Mouse (Mus musculus) limb, embryonic 10.5 days (tissue): Measurements from ENCODE around the gene Fbxl14. TPM values are rescaled to one million over a fixed set of nuclear protein-coding genes. Genes with fewer than 3 reads are reported as not detected.

Source experiments
- DNase-seq: peaks from one replicate; pipeline ENCODE4 v3.0.0-alpha.2; 2017; ENCODE audit warnings: low spot score
- H3K27ac ChIP-seq: fragments of 300-500 bp; sonication (generic); 2 replicates; pipeline ENCODE4 v1.5.1; 2016; ENCODE audit warnings: mild to moderate bottlenecking
- H3K27me3 ChIP-seq: fragments of 300-500 bp; sonication (generic); 2 replicates; pipeline ENCODE4 v1.6.1; 2016; ENCODE audit warnings: low read depth, mild to moderate bottlenecking; ENCODE audit not compliant: poor library complexity, severe bottlenecking
- H3K36me3 ChIP-seq: fragments of 300-500 bp; sonication (generic); 2 replicates; pipeline ENCODE4 v1.6.1; 2016; ENCODE audit warnings: mild to moderate bottlenecking, moderate library complexity
- H3K4me1 ChIP-seq: fragments of 300-500 bp; sonication (generic); 2 replicates; pipeline ENCODE4 v1.6.1; 2016
- H3K4me3 ChIP-seq: fragments of 300-500 bp; sonication (generic); 2 replicates; pipeline ENCODE4 v1.5.1; 2016; ENCODE audit warnings: mild to moderate bottlenecking, moderate library complexity
- H3K9me3 ChIP-seq: fragments of 300-500 bp; sonication (generic); replicated peaks from 2 replicates; pipeline ENCODE4 v1.6.1; 2016; ENCODE audit warnings: mild to moderate bottlenecking
- WGBS: fragments of 180-500 bp; shearing (Covaris S2); methylation state at CpG from one replicate; pipeline ENCODE4 v1.1.7; 2016; 5-methylcytosine and 5-hydroxymethylcytosine counted together
- polyA plus RNA-seq: library from polyadenylated mRNA; unstranded; fragments of >200 nt; fragmentation: Nextera tagmentation; extraction: Ambion mirVana; gene quantifications from 2 replicates; pipeline ENCODE4 v1.2.1, GENCODE M21; 2016

Fbxl14 gene
- polyA plus RNA-seq, 1 experiment from 2014 or later: 3.5 TPM

DNA sequence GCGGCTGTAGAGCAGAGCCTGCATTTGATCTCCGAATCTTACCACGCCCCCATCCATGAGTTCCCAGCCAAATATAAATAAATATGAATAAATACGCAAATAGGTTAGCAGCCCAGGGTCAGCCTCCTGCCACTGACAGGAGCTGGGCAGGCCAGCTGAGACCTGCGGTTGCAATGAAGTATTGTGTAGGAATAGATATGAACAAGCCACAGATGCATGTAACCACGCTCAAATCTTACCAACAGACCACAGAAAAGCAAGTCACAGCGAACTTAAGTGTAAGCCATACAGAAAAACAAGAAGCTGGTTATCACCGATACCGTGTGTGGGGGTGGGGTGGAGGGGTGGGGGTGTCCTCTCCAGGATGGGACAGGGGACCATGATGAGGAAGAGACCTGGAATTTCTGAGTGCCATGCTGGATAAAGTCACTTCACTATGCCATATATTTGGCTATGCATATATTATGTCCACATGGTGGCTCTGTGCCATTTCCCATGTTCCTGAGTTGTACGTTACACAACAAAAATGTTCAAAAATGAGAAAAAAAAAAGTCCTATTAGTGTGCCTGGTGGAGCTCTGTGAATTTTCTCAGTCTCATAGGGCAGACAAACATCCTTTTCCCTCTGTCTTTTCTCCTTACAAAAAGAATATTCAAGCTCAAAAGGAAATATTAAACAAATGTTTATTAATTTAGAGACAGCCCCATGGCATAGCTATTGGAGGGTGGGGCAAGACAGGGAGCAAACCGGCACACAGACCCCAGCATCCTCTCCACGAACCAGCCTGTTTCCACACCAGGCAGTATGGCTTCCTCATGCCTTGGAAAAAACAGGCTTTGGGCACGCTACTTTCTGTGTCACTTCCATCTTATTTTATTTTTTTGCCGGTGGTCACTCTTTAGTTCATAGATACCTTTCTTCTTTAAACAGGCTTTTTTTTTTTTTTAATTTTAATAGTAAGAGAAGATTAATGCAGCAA is 28.2 kb upstream of the Fbxl14 start:
- whole genome bisulfite sequencing: 30% methylated on average over 14 of the region's 14 CpGs
- DNase-seq: no peak
- Histone ChIP-seq H3K4me3 (peak overlapping the region; percentile 50), H3K27me3 (peaks cover 18% of the 10 kb centered on the region), H3K9me3 (no peaks in the 10 kb centered on the region), H3K4me1 (peaks cover 53% of the 10 kb centered on the region), H3K27ac (no peak overlapping the region; the same call in 1 of the 2 replicates), H3K36me3 (0 out of 2 replicates have a peak, but pooled peaks cover 3% of the 10 kb centered on the region)

DNA sequence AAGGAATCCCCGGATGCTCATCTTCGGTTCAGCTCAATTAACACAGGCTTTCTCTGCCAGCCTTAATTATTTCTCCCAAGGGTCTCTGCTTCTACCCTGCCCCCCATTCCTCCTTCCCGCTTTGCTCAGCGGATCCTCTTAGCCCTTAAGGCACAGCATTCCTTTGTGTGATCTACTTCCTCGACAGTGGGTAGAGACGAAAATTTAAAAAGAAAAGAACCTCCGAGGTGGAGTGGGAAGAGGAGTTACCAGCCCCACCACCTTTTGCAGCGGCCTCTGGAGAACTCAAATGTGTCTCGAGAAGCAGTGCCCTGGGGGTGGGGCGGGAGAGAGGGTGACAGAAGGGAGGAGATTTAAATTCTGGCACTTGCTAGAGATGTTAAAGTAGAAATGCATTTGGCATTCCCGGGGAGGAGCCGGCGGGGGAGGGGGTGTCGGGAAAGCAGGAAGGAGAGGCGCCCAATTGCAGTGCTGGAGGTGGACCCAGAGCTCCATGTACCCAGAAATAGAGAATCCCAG is 27.4 kb upstream of the Fbxl14 start:
- no peaks in the 10 kb centered on the region for H3K9me3 ChIP-seq
- peak; percentile 65 for DNase-seq
- peak overlapping the region; percentile 79 for H3K27ac ChIP-seq
- under 1% methylated on average over 15 of the region's 15 CpGs for WGBS
- H3K27me3 ChIP-seq: peaks cover 18% of the 10 kb centered on the region
- peak overlapping the region; percentile 50 for H3K4me3 ChIP-seq
- peaks cover 53% of the 10 kb centered on the region for H3K4me1 ChIP-seq
- no peaks in the 10 kb centered on the region for H3K36me3 ChIP-seq

DNA sequence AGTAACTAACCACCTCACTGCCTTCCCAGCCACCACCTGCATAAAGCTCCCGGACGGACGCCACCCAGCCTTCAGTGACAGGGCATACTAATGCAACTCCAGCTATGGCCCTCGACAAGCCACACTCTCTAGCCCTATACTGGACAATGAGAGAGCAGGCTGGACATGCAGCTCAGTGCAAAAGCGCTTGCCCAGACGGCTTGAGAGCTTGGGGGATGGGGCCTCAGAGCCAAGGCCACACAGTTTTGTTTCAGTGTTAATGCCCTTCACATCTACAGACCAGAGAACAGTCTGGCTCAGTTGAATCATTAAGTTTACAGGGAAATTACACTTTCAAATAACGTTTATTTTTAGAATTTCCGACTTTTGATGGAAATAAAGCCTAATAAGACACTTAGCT is 21.3 kb upstream of the Fbxl14 start:
- H3K9me3 ChIP-seq: no peaks in the 10 kb centered on the region

DNA sequence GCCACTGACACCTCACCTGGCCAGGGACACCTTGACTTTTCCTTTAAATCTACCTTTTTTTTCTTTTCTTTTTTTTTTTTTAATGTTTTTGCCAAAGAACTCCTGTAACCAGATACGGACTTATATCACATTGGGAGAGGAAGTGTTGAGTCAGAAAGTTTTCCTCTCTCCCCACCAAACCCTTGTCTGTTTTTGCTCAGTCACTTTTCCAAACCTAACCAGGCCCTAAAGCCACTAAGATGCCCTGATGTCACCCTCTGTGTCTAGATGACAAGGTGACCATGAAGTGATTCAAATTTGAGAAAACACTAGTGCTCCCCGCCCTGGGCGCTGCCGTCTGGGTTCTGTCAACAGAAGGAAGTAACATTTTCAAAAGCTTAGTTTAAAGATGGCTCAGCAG is 20.4 kb upstream of the Fbxl14 start:
- Histone ChIP-seq H3K27me3 (no peaks in the 10 kb centered on the region), H3K9me3 (no peaks in the 10 kb centered on the region), H3K27ac (no peak overlapping the region), H3K4me1 (peaks cover 11% of the 10 kb centered on the region), H3K36me3 (0 out of 2 replicates have a peak, but pooled peaks cover 3% of the 10 kb centered on the region), H3K4me3 (no peak overlapping the region)
- 80% methylated on average over 4 of the region's 4 CpGs for WGBS
- no peak for DNase-seq

More for the DNA sequence above, 21.3 kb upstream of the Fbxl14 start:
- Histone ChIP-seq H3K4me1 (peaks cover 11% of the 10 kb centered on the region), H3K36me3 (0 out of 2 replicates have a peak, but pooled peaks cover 1% of the 10 kb centered on the region), H3K4me3 (no peak overlapping the region), H3K27me3 (no peaks in the 10 kb centered on the region), H3K27ac (no peak overlapping the region)
- 68% methylated on average over 8 of the region's 8 CpGs for WGBS
- DNase-seq: no peak

DNA sequence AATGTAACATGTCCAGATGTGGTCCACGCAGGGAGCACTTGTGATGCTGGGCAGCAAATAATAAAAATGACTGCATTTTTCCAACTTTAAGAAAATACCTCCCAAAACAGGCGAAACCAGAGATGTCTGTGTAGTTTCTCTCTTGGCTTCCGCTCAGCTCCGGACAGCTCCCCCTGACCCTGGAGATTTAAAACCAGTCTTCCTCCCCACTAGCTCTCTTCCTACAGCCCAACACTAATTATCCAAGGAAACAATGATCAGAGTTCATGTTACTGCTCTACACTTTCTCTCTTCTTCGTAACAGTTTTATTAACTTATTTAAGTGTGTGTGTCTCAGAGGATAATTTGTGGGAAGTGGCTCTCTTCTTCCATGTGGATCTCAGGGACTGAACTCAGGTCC is 19.1 kb upstream of the Fbxl14 start:
- Histone ChIP-seq H3K4me3 (no peak overlapping the region), H3K4me1 (peaks cover 5% of the 10 kb centered on the region; the same call in 1 of the 2 replicates), H3K27ac (no peak overlapping the region), H3K9me3 (no peaks in the 10 kb centered on the region), H3K36me3 (0 out of 2 replicates have a peak, but pooled peaks cover 3% of the 10 kb centered on the region), H3K27me3 (no peaks in the 10 kb centered on the region)
- 80% methylated on average over 5 of the region's 5 CpGs for WGBS
- no peak for DNase-seq

DNA sequence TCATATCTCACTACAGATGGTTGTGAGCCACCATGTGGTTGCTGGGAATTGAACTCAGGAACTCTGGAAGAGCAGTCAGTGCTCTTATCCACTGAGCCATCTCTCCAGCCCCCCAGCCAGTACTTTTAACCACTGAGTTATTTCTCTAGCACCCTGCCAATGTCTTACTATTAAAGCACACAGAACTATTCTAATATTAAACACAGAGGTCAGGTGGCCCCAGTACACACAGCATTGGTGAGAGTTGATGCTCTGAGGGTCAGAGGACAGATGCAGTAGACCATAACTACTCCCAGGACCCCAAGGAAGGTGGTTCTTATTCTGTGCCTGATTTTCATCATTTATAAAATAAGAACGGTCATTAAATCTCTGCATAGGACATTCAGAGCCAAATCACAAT is 13.3 kb upstream of the Fbxl14 start:
- H3K27ac ChIP-seq: no peak overlapping the region
- no peak overlapping the region for H3K4me3 ChIP-seq
- WGBS: 95% methylated on average over 1 of the region's 1 CpGs
- H3K27me3 ChIP-seq: no peaks in the 10 kb centered on the region
- H3K36me3 ChIP-seq: 0 out of 2 replicates have a peak, but pooled peaks cover 3% of the 10 kb centered on the region
- no peaks in the 10 kb centered on the region for H3K9me3 ChIP-seq
- DNase-seq: no peak
- peaks cover 10% of the 10 kb centered on the region for H3K4me1 ChIP-seq

DNA sequence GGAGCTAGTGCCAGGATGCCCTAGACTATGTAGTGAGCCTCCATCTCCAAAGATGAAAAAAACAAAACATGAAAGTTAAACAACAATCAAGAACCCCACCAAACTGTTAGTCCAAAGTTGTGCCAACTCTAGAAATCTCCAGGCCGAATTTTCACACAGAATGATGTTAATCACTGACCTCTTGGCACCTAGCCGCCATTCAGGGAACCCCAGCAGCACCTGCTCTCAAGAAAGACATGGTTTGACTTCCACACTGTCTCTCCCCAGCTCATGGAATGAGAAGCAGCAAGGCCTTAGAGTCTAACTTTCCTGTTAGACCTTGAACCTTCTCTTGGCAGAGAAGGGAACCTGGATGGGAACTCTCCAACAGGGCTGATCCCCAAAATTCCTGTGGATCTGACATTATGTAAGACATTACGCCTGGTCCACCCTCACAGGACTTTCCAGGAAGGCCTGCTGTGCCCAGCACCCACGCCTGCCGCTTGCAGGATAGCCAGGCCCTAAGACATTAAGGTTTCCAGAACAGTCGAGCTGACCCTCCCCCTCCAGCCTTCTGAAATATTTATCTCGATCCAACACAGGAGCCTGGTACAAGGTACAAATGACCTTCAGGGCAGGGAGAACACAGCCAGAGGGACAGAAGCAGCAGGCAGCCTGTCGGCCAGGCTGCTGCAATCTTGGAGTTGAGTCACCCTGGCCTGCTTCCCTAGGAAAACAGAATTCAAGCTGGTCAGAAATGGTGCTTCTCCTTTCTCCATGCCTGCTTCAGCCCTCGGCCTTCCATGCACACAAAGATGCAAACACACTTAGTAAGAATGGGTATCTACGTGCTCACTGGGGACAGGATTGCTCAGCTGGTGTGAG is 12.3 kb upstream of the Fbxl14 start:
- H3K27ac ChIP-seq: peak overlapping the region; percentile 27; the same call in 1 of the 2 replicates
- H3K36me3 ChIP-seq: 0 out of 2 replicates have a peak, but pooled peaks cover 3% of the 10 kb centered on the region
- no peak overlapping the region for H3K4me3 ChIP-seq
- WGBS: 67% methylated on average over 10 of the region's 10 CpGs
- no peaks in the 10 kb centered on the region for H3K9me3 ChIP-seq
- H3K4me1 ChIP-seq: peaks cover 10% of the 10 kb centered on the region
- H3K27me3 ChIP-seq: no peaks in the 10 kb centered on the region
- DNase-seq: no peak

DNA sequence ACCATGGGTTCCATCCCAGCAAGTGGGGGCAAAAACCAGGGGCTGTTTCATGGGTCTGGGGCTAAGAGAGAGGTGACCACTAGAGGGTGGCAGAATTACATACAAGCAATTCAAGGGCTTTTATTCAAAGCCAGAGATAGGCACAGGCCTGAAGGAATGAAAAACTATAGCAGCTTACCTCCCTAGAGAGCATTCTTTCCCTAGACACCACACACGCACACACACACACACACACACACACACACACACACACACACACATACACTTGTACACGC is 11.7 kb upstream of the Fbxl14 start:
- Histone ChIP-seq H3K27me3 (no peaks in the 10 kb centered on the region), H3K4me1 (peaks cover 10% of the 10 kb centered on the region), H3K27ac (peak overlapping the region; percentile 27; the same call in 1 of the 2 replicates), H3K9me3 (no peaks in the 10 kb centered on the region), H3K36me3 (0 out of 2 replicates have a peak, but pooled peaks cover 3% of the 10 kb centered on the region), H3K4me3 (no peak overlapping the region)
- DNase-seq: no peak
- WGBS: 92% methylated on average over 2 of the region's 2 CpGs

DNA sequence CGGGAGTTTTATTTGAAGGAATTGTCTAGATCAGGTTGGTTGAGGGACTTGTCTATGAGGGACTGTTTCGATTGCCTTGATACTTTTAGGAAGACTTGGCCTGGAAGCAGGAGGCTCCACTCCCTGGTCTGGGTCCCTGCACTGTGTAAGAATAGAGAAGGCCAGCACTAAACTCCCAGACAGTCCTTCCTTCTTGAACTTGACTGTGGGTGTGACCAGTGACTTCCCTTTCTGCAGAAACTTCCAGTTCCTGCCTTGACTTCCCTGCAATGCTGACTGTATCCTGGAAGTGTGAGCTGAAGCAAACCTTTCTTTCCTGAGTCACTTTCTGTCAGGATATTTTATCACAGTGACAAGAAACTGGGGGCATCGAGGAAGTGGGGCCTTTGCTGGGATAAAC is 8.7 kb upstream of the Fbxl14 start:
- Histone ChIP-seq H3K27me3 (no peaks in the 10 kb centered on the region), H3K36me3 (no peaks in the 10 kb centered on the region), H3K4me3 (no peak overlapping the region), H3K9me3 (no peaks in the 10 kb centered on the region), H3K4me1 (peaks cover 10% of the 10 kb centered on the region), H3K27ac (no peak overlapping the region)
- WGBS: 94% methylated on average over 3 of the region's 3 CpGs
- DNase-seq: no peak

DNA sequence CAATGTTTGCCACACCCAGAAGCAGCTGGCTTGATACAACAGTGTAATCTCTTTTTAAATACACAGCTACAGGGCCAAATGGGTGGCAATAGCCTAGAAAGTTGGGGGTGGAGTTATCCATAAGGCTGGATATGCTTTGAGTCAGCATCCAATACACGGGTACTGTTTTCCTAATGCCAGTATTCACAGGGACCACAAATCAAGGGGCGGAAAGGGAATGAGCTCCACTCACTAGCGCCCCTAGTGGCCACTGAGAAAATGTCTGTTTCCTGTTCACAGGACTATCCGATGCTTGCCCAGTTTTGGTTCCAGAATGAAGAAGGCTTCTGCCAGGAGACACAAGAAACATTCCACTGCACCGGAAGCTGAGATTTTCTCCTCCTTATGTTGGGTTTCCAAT is 7.3 kb upstream of the Fbxl14 start:
- Histone ChIP-seq H3K4me1 (peaks cover 8% of the 10 kb centered on the region), H3K4me3 (no peak overlapping the region), H3K27ac (no peak overlapping the region), H3K27me3 (no peaks in the 10 kb centered on the region), H3K36me3 (no peaks in the 10 kb centered on the region), H3K9me3 (no peaks in the 10 kb centered on the region)
- peak; percentile 78 for DNase-seq
- WGBS: 44% methylated on average over 5 of the region's 5 CpGs

DNA sequence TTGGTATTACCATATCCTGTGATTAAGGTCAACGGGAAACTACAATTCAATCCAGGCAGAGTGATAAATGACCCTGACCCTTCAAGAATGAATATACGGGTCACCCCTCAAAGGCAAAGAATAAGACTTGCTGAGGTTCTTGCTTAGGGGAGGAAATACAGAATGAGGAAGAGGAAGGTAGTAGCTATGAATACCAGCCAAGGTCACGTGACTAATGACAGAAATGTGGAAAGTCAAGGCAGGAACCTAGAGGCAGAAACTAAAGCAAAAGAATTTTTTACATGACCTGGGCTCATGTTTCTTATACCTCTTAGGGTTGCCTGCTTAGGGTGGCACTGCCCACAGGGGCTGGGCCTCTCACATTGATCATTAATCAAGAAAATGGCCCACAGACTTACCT is 6.8 kb upstream of the Fbxl14 start:
- H3K27me3 ChIP-seq: no peaks in the 10 kb centered on the region
- no peak for DNase-seq
- no peaks in the 10 kb centered on the region for H3K36me3 ChIP-seq
- H3K9me3 ChIP-seq: no peaks in the 10 kb centered on the region
- no peak overlapping the region for H3K27ac ChIP-seq
- WGBS: 84% methylated on average over 3 of the region's 3 CpGs
- no peak overlapping the region for H3K4me3 ChIP-seq
- peaks cover 9% of the 10 kb centered on the region for H3K4me1 ChIP-seq

DNA sequence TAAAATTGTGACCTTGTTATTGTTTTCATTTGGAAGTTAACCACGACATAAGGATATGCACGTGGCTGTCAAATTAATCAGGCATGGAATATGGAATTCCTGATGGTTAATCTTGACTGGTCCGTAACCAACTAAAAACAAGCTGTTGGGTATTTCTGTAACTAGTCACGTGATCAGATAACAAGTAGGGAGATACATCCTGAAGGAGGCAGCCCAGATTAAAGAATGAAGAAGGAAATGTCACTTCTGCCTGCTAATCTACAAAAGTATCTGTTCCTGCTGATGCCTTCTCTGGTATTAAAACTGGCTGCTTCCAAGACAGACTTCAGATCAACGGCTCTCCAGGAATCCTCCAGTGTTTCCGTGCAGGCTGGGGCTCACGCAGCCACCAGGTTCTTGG is 6.0 kb upstream of the Fbxl14 start:
- Histone ChIP-seq H3K4me1 (peaks cover 16% of the 10 kb centered on the region), H3K27ac (no peak overlapping the region), H3K36me3 (no peaks in the 10 kb centered on the region), H3K9me3 (no peaks in the 10 kb centered on the region), H3K27me3 (no peaks in the 10 kb centered on the region), H3K4me3 (no peak overlapping the region)
- no peak for DNase-seq
- 90% methylated on average over 7 of the region's 7 CpGs for WGBS
